Mouse (Mus musculus): ENCODE data around the gene Zgpat. TPM values are rescaled to one million over a fixed set of nuclear protein-coding genes. Genes with fewer than 3 reads are reported as not detected.

Gene Zgpat
- total RNA-seq, 2 experiments from 2014 or later: 25.2 to 26.2 TPM

GRCm38 (mm10) chr2:181420903-181421638, 56.3 kb downstream of the Zgpat start:
- ATAC-seq (replicated peaks; ENCODE audit: low FRiP score, low TSS enrichment, poor library complexity, severe bottlenecking): peak; percentile 42

- no peak for ATAC-seq (replicated peaks; ENCODE audit: low FRiP score, low TSS enrichment, poor library complexity, severe bottlenecking)
Measured at GRCm38 (mm10) chr2:181423834-181424233, 59.1 kb downstream of the Zgpat start.

Other genes starting within 250 kb of the Zgpat start
- not detected in 2 replicates for gene Kcnq2, start 229.6 kb upstream of the Zgpat start, total RNA-seq (2014; fragmentation: Nextera tagmentation)
- gene Kcnq2, start 229.6 kb upstream of the Zgpat start, total RNA-seq (2017): not detected in 2 replicates
- not detected in 2 replicates for gene Eef1a2, start 207.9 kb upstream of the Zgpat start, total RNA-seq (2014; fragmentation: Nextera tagmentation)
- not detected in 2 replicates for gene Eef1a2, start 207.9 kb upstream of the Zgpat start, total RNA-seq (2017)
- 73.6 and 95.2 TPM in 2 replicates for gene Ppdpf, start 177.7 kb upstream of the Zgpat start, total RNA-seq (2014; fragmentation: Nextera tagmentation)
- gene Ppdpf, start 177.7 kb upstream of the Zgpat start, total RNA-seq (2017): 67.4 and 68.6 TPM in 2 replicates
- not detected in 2 replicates for gene Ptk6, start 162.1 kb upstream of the Zgpat start, total RNA-seq (2014; fragmentation: Nextera tagmentation)
- gene Ptk6, start 162.1 kb upstream of the Zgpat start, total RNA-seq (2017): not detected in 2 replicates
- gene Srms, start 151.7 kb upstream of the Zgpat start, total RNA-seq (2014; fragmentation: Nextera tagmentation): not detected in 2 replicates
- gene Srms, start 151.7 kb upstream of the Zgpat start, total RNA-seq (2017): not detected in 2 replicates
- gene Fndc11, start 144.9 kb upstream of the Zgpat start, total RNA-seq (2014; fragmentation: Nextera tagmentation): not detected in 2 replicates
- not detected in 2 replicates for gene Fndc11, start 144.9 kb upstream of the Zgpat start, total RNA-seq (2017)
- gene Helz2, start 122.9 kb upstream of the Zgpat start, total RNA-seq (2014; fragmentation: Nextera tagmentation): 16.1 and 18.0 TPM in 2 replicates
- gene Helz2, start 122.9 kb upstream of the Zgpat start, total RNA-seq (2017): 4.9 and 5.4 TPM in 2 replicates
- gene Gmeb2, start 76.9 kb upstream of the Zgpat start, total RNA-seq (2014; fragmentation: Nextera tagmentation): 20.7 and 21.3 TPM in 2 replicates
- gene Gmeb2, start 76.9 kb upstream of the Zgpat start, total RNA-seq (2017): 8.5 and 9.4 TPM in 2 replicates
- gene Stmn3, start 50.4 kb upstream of the Zgpat start, total RNA-seq (2014; fragmentation: Nextera tagmentation): not detected in 2 replicates
- gene Stmn3, start 50.4 kb upstream of the Zgpat start, total RNA-seq (2017): not detected in 2 replicates
- 110 and 144 TPM in 2 replicates for gene Rtel1, start 45.2 kb upstream of the Zgpat start, total RNA-seq (2014; fragmentation: Nextera tagmentation)
- gene Rtel1, start 45.2 kb upstream of the Zgpat start, total RNA-seq (2017): 45.6 and 78.9 TPM in 2 replicates
- gene Arfrp1, start 476 bp downstream of the Zgpat start, total RNA-seq (2014; fragmentation: Nextera tagmentation): 53.3 and 66.5 TPM in 2 replicates
- 52.8 and 72.9 TPM in 2 replicates for gene Arfrp1, start 476 bp downstream of the Zgpat start, total RNA-seq (2017)
- 31.0 and 50.4 TPM in 2 replicates for gene Lime1, start 15.2 kb downstream of the Zgpat start, total RNA-seq (2014; fragmentation: Nextera tagmentation)
- 19.8 and 26.8 TPM in 2 replicates for gene Lime1, start 15.2 kb downstream of the Zgpat start, total RNA-seq (2017)
- gene Zbtb46, start 94.5 kb downstream of the Zgpat start, total RNA-seq (2014; fragmentation: Nextera tagmentation): 22.8 and 38.7 TPM in 2 replicates
- 22.3 and 33.5 TPM in 2 replicates for gene Zbtb46, start 94.5 kb downstream of the Zgpat start, total RNA-seq (2017)
- gene Abhd16b, start 128.3 kb downstream of the Zgpat start, total RNA-seq (2014; fragmentation: Nextera tagmentation): not detected in 2 replicates
- gene Abhd16b, start 128.3 kb downstream of the Zgpat start, total RNA-seq (2017): not detected in 2 replicates
- 65.2 and 70.9 TPM in 2 replicates for gene Tpd52l2, start 132.2 kb downstream of the Zgpat start, total RNA-seq (2014; fragmentation: Nextera tagmentation)
- 106 and 151 TPM in 2 replicates for gene Tpd52l2, start 132.2 kb downstream of the Zgpat start, total RNA-seq (2017)
- gene Dnajc5, start 155.6 kb downstream of the Zgpat start, total RNA-seq (2014; fragmentation: Nextera tagmentation): 38.6 and 48.6 TPM in 2 replicates
- 34.9 and 38.1 TPM in 2 replicates for gene Dnajc5, start 155.6 kb downstream of the Zgpat start, total RNA-seq (2017)
- 102 and 114 TPM in 2 replicates for gene Uckl1, start 220.0 kb downstream of the Zgpat start, total RNA-seq (2014; fragmentation: Nextera tagmentation)
- gene Uckl1, start 220.0 kb downstream of the Zgpat start, total RNA-seq (2017): 42.3 and 65.4 TPM in 2 replicates
- 31.2 and 40.7 TPM in 2 replicates for gene Prpf6, start 226.9 kb downstream of the Zgpat start, total RNA-seq (2014; fragmentation: Nextera tagmentation)
- 95.2 and 125 TPM in 2 replicates for gene Prpf6, start 226.9 kb downstream of the Zgpat start, total RNA-seq (2017)
- gene Zfp512b, start 227.9 kb downstream of the Zgpat start, total RNA-seq (2014; fragmentation: Nextera tagmentation): 43.1 and 46.6 TPM in 2 replicates
- gene Zfp512b, start 227.9 kb downstream of the Zgpat start, total RNA-seq (2017): 7.1 and 21.9 TPM in 2 replicates
- gene Samd10, start 234.3 kb downstream of the Zgpat start, total RNA-seq (2014; fragmentation: Nextera tagmentation): 1.6 and 3.5 TPM in 2 replicates
- 0.80 and 2.5 TPM in 2 replicates for gene Samd10, start 234.3 kb downstream of the Zgpat start, total RNA-seq (2017)